Mouse (Mus musculus) MEL (cell line): Measurements from ENCODE around the gene Lix1. TPM values are rescaled to one million over a fixed set of nuclear protein-coding genes. Genes with fewer than 3 reads are reported as not detected.

Source experiments
- DNase-seq: peaks from one replicate; pipeline ENCODE4 v3.0.0; 2011; ENCODE audit warnings: low read depth, low spot score
- H3K27ac ChIP-seq: 2 replicates; pipeline ENCODE4 v1.5.1; 2012; ENCODE audit warnings: low read depth, mild to moderate bottlenecking, control low read depth, low read length, moderate library complexity; ENCODE audit not compliant: control insufficient read depth
- H3K27me3 ChIP-seq, 2 experiments: fragments of 150-350 bp in 1 of 2; sonication (generic) in 1 of 2; 2 replicates each; pipeline ENCODE4 v1.6.1; 2012; ENCODE audit warnings: low read length in 2 of 2, mild to moderate bottlenecking in 2 of 2, improper control_type of control experiment in 1 of 2, moderate library complexity in 1 of 2; ENCODE audit not compliant: insufficient read depth in 2 of 2, control insufficient read depth in 1 of 2
- H3K36me3 ChIP-seq, 2 experiments: 2 replicates each; pipeline ENCODE4 v1.6.1; 2012 to 2014; ENCODE audit warnings: low read length in 2 of 2, improper control_type of control experiment in 1 of 2, inconsistent platforms in 1 of 2, mild to moderate bottlenecking in 1 of 2; ENCODE audit not compliant: insufficient read depth in 2 of 2, control insufficient read depth in 1 of 2
- H3K4me1 ChIP-seq, 2 experiments: fragments of 150-350 bp in 1 of 2; sonication (generic) in 1 of 2; 2 replicates each; pipeline ENCODE4 v1.6.1; 2012; ENCODE audit warnings: low read length in 2 of 2, improper control_type of control experiment in 1 of 2, mild to moderate bottlenecking in 1 of 2; ENCODE audit not compliant: insufficient read depth in 2 of 2, control insufficient read depth in 1 of 2
- H3K4me3 ChIP-seq, 2 experiments: fragments of 150-350 bp in 1 of 2; sonication (generic) in 1 of 2; 2 replicates each; pipeline ENCODE4 v1.5.1; 2012; ENCODE audit warnings: low read depth in 2 of 2, low read length in 2 of 2, mild to moderate bottlenecking in 2 of 2, moderate library complexity in 2 of 2, control low read depth in 1 of 2, improper control_type of control experiment in 1 of 2; ENCODE audit not compliant: control insufficient read depth in 1 of 2, insufficient read depth in 1 of 2
- H3K79me2 ChIP-seq: 2 replicates; pipeline ENCODE4 v1.6.1; 2012; ENCODE audit warnings: mild to moderate bottlenecking, low read length, moderate library complexity; ENCODE audit not compliant: control insufficient read depth, poor library complexity, insufficient read depth
- H3K9ac ChIP-seq: 2 replicates; pipeline ENCODE4 v1.6.1; 2012; ENCODE audit warnings: low read depth, mild to moderate bottlenecking, control low read depth, low read length, moderate library complexity; ENCODE audit not compliant: control insufficient read depth, poor library complexity, severe bottlenecking
- H3K9me3 ChIP-seq: fragments of 150-350 bp; sonication (generic); replicated peaks from 2 replicates; pipeline ENCODE4 v1.6.1; 2012; ENCODE audit warnings: mild to moderate bottlenecking, low read length, improper control_type of control experiment, moderate library complexity; ENCODE audit not compliant: insufficient read depth
- CHD1 ChIP-seq: IDR thresholded peaks from 2 replicates; pipeline ENCODE4 v1.6.1; 2012; ENCODE audit warnings: low read depth, mild to moderate bottlenecking, inconsistent platforms, low read length, improper control_type of control experiment
- CTCF ChIP-seq, 3 experiments: IDR thresholded peaks in 2 of 3; conservative IDR thresholded peaks in 1 of 3; 2 replicates each; pipeline ENCODE4 v1.5.1; 2011 to 2012; ENCODE audit warnings: low read length in 3 of 3, low read depth in 2 of 3, mild to moderate bottlenecking in 2 of 3, improper control_type of control experiment in 1 of 3, inconsistent platforms in 1 of 3, mixed read lengths in 1 of 3, moderate library complexity in 1 of 3; ENCODE audit not compliant: control insufficient read depth in 1 of 3, insufficient read depth in 1 of 3, poor library complexity in 1 of 3, severe bottlenecking in 1 of 3
- EP300 ChIP-seq, 2 experiments: IDR thresholded peaks; 2 replicates each; pipeline ENCODE4 v1.6.1; 2011; ENCODE audit warnings: improper control_type of control experiment in 2 of 2, low read length in 2 of 2, low read depth in 1 of 2, mild to moderate bottlenecking in 1 of 2
- GABPA ChIP-seq: IDR thresholded peaks from 2 replicates; pipeline ENCODE4 v1.6.1; 2012; ENCODE audit warnings: low read depth, mild to moderate bottlenecking, inconsistent platforms, low read length, improper control_type of control experiment, moderate library complexity
- HCFC1 ChIP-seq: IDR thresholded peaks from 2 replicates; pipeline ENCODE4 v1.6.1; 2012; ENCODE audit warnings: low read depth, mild to moderate bottlenecking, inconsistent platforms, low read length, improper control_type of control experiment, moderate library complexity
- JUND ChIP-seq: IDR thresholded peaks from 2 replicates; pipeline ENCODE4 v1.6.1; 2011; ENCODE audit warnings: low read depth, mild to moderate bottlenecking, improper control_type of control experiment, low read length
- KAT2A ChIP-seq: conservative IDR thresholded peaks from 2 replicates; pipeline ENCODE4 v1.6.1; 2012; ENCODE audit warnings: low read depth, low read length, improper control_type of control experiment, inconsistent platforms
- MAFK ChIP-seq: IDR thresholded peaks from 2 replicates; pipeline ENCODE4 v1.6.1; 2011; ENCODE audit warnings: low read depth, mild to moderate bottlenecking, low read length, improper control_type of control experiment, borderline replicate concordance
- MYB ChIP-seq: IDR thresholded peaks from 2 replicates; pipeline ENCODE4 v1.6.1; 2011; ENCODE audit warnings: mild to moderate bottlenecking, low read depth, low read length, improper control_type of control experiment
- MYC ChIP-seq: IDR thresholded peaks from 2 replicates; pipeline ENCODE4 v1.6.1; 2011; ENCODE audit warnings: low read depth, mild to moderate bottlenecking, low read length, improper control_type of control experiment, moderate library complexity
- NELFE ChIP-seq: IDR thresholded peaks from 2 replicates; pipeline ENCODE4 v1.6.1; 2011; ENCODE audit warnings: low read depth, low read length, improper control_type of control experiment
- NRF1 ChIP-seq: IDR thresholded peaks from 2 replicates; pipeline ENCODE4 v1.6.1; 2014; ENCODE audit warnings: low read depth, mild to moderate bottlenecking, inconsistent platforms, low read length, improper control_type of control experiment, moderate library complexity; ENCODE audit not compliant: poor library complexity, insufficient read depth, severe bottlenecking
- POLR2A ChIP-seq, 2 experiments: IDR thresholded peaks; 2 replicates each; pipeline ENCODE4 v1.6.1; 2011 to 2012; ENCODE audit warnings: low read length in 2 of 2, mild to moderate bottlenecking in 2 of 2, control low read depth in 1 of 2, improper control_type of control experiment in 1 of 2, low read depth in 1 of 2, moderate library complexity in 1 of 2; ENCODE audit not compliant: control insufficient read depth in 1 of 2, insufficient read depth in 1 of 2, poor library complexity in 1 of 2
- RAD21 ChIP-seq: IDR thresholded peaks from 2 replicates; pipeline ENCODE4 v1.6.1; 2011; ENCODE audit warnings: mild to moderate bottlenecking, low read depth, low read length, improper control_type of control experiment
- SMC3 ChIP-seq: IDR thresholded peaks from 2 replicates; pipeline ENCODE4 v1.6.1; 2011; ENCODE audit warnings: low read depth, low read length, improper control_type of control experiment
- TAL1 ChIP-seq: IDR thresholded peaks from 2 replicates; pipeline ENCODE4 v1.6.1; 2012; ENCODE audit warnings: mild to moderate bottlenecking, inconsistent platforms, low read length, moderate library complexity, mixed read lengths
- TBP ChIP-seq: IDR thresholded peaks from 2 replicates; pipeline ENCODE4 v1.8.0; 2011; ENCODE audit warnings: low read depth, low read length, improper control_type of control experiment
- USF1 ChIP-seq: IDR thresholded peaks from 2 replicates; pipeline ENCODE4 v1.6.1; 2014; ENCODE audit warnings: low read depth, mild to moderate bottlenecking, inconsistent platforms, low read length, improper control_type of control experiment, moderate library complexity
- ZC3H11A ChIP-seq: IDR thresholded peaks from 2 replicates; pipeline ENCODE4 v1.6.1; 2012; ENCODE audit warnings: low read depth, mild to moderate bottlenecking, inconsistent platforms, low read length, improper control_type of control experiment
- ZKSCAN1 ChIP-seq: IDR thresholded peaks from 2 replicates; pipeline ENCODE4 v1.6.1; 2012; ENCODE audit warnings: low read depth, mild to moderate bottlenecking, inconsistent platforms, low read length, improper control_type of control experiment, moderate library complexity
- ZMIZ1 ChIP-seq: IDR thresholded peaks from 2 replicates; pipeline ENCODE4 v1.6.1; 2012; ENCODE audit warnings: low read depth, mild to moderate bottlenecking, inconsistent platforms, low read length, improper control_type of control experiment, moderate library complexity
- ZNF384 ChIP-seq: IDR thresholded peaks from 2 replicates; pipeline ENCODE4 v1.6.1; 2012; ENCODE audit warnings: low read depth, mild to moderate bottlenecking, inconsistent platforms, low read length, improper control_type of control experiment
- polyA plus RNA-seq, 2 experiments: library from polyadenylated mRNA; stranded (reverse) in 1 of 2; unstranded in 1 of 2; fragments of >175 nt in 1 of 2; fragments of >200 nt in 1 of 2; gene quantifications; 2 replicates each; pipeline versions ENCODE4 v1.2.1 to v1.2.4; 2012; ENCODE audit warnings: low replicate concordance in 2 of 2, low read depth in 1 of 2; ENCODE audit not compliant: insufficient read length in 2 of 2, insufficient read depth in 1 of 2, missing spikeins in 1 of 2
- total RNA-seq: library from RNA; depleted of rRNA; stranded (reverse); fragments of 300-350 nt; gene quantifications from 2 replicates; pipeline ENCODE4 v1.2.3, GENCODE M21; 2012

The Lix1 gene
- total and polyA plus RNA-seq, 3 experiments: not detected

- H3K27me3 ChIP-seq: no peaks in the 10 kb centered on the region
- no peak overlapping the region for H3K27ac ChIP-seq
- no peak for TF ChIP-seq USF1
- TF ChIP-seq MYC: no peak
- TF ChIP-seq NELFE: no peak
- no peak for TF ChIP-seq RAD21
- TF ChIP-seq ZC3H11A: no peak
- TF ChIP-seq TBP: no peak
- TF ChIP-seq MYB: no peak
- DNase-seq: no peak
- H3K4me1 ChIP-seq: no peaks in the 10 kb centered on the region; a peak in 1 of 4 replicates
- no peak overlapping the region for H3K9ac ChIP-seq
- no peaks in the 10 kb centered on the region for H3K79me2 ChIP-seq
- H3K9me3 ChIP-seq: no peaks in the 10 kb centered on the region
- no peak overlapping the region for H3K4me3 ChIP-seq
- no peaks in the 10 kb centered on the region for H3K36me3 ChIP-seq
These were observed 11.7 kb downstream of the Lix1 start for GRCm38 (mm10) chr17:17414206-17414605.

GRCm38 (mm10) chr17:17424609-17425307, 22.3 kb downstream of the Lix1 start:
- H3K79me2 ChIP-seq: no peaks in the 10 kb centered on the region
- H3K27me3 ChIP-seq: no peaks in the 10 kb centered on the region
- no peak overlapping the region for H3K4me3 ChIP-seq
- H3K4me1 ChIP-seq: no peaks in the 10 kb centered on the region
- TF ChIP-seq CTCF (IDR thresholded peaks at IDR 0.05 in 2 of 3, conservative IDR thresholded peaks at IDR 0.05 in 1 of 3; ENCODE audit: control insufficient read depth in 1 of 3, insufficient read depth in 1 of 3, low read depth in 2 of 3, low read length in 3 of 3, poor library complexity in 1 of 3, severe bottlenecking in 1 of 3): no peak
- TF ChIP-seq, all 39 proteins: peak for 0
- H3K9me3 ChIP-seq: no peaks in the 10 kb centered on the region
- H3K27ac ChIP-seq: no peak overlapping the region
- no peaks in the 10 kb centered on the region for H3K36me3 ChIP-seq
- DNase-seq: no peak
- no peak overlapping the region for H3K9ac ChIP-seq

- no peaks in the 10 kb centered on the region for H3K4me1 ChIP-seq
- no peak overlapping the region for H3K27ac ChIP-seq
- no peaks in the 10 kb centered on the region for H3K9me3 ChIP-seq
- H3K4me3 ChIP-seq: no peak overlapping the region
- H3K27me3 ChIP-seq: no peaks in the 10 kb centered on the region
- TF ChIP-seq TAL1 (no peak), CHD1 (no peak), SMC3 (no peak), JUND (no peak), HCFC1 (no peak), ZNF384 (no peak), CTCF (IDR thresholded peaks at IDR 0.05 in 2 of 3, conservative IDR thresholded peaks at IDR 0.05 in 1 of 3; ENCODE audit: control insufficient read depth in 1 of 3, insufficient read depth in 1 of 3, low read depth in 2 of 3, low read length in 3 of 3, poor library complexity in 1 of 3, severe bottlenecking in 1 of 3) (no peak), NRF1 (no peak), GABPA (no peak), EP300 (IDR thresholded peaks at IDR 0.05; ENCODE audit: low read depth in 1 of 2, low read length in 2 of 2) (no peak), POLR2A (IDR thresholded peaks at IDR 0.05; ENCODE audit: control insufficient read depth in 1 of 2, insufficient read depth in 1 of 2, low read depth in 1 of 2, low read length in 2 of 2, poor library complexity in 1 of 2) (no peak), MYB (no peak), ZKSCAN1 (no peak), ZMIZ1 (no peak), KAT2A (no peak), MAFK (no peak)
- no peaks in the 10 kb centered on the region for H3K36me3 ChIP-seq
- no peak overlapping the region for H3K9ac ChIP-seq
- DNase-seq: no peak
- H3K79me2 ChIP-seq: no peaks in the 10 kb centered on the region
These were observed 22.9 kb downstream of the Lix1 start for GRCm38 (mm10) chr17:17425308-17425813.
